Mouse (Mus musculus) T-helper 17 cell (primary cell): ENCODE results near the gene Asphd2.

Experiments
- in situ Hi-C, 2 experiments: fragments of 300-600 bp; cut with MboI, MseI; formaldehyde crosslinking; loops; 1 replicate in 1 of 2; 2 replicates in 1 of 2; pipeline ENCODE4 v1.15.1; 2025; ENCODE audit warnings: high pct_unique_total_duplicates in 2 of 2

The Asphd2 gene

DNA sequence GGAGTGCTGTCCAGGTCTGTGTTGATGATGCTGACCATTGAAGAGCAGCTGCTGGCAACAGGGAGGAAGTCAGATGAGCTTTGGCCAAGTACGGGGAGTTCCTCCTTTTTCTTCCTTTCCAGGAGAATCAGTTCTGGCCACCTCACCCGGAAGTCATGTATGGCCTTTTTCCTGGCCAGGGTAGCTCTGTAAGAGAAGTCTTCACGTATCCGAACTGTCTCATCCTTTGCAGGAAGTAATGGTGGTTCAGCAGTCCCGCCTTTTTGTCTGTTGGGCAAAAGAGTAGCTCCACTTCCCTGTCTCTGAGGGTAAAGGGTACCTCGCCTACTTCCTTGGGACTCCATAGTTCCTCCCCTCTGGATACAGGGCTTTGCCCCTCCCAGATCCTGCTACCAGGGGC is 39.2 kb downstream of the Asphd2 start:
- in situ Hi-C loops: no loop called here

DNA sequence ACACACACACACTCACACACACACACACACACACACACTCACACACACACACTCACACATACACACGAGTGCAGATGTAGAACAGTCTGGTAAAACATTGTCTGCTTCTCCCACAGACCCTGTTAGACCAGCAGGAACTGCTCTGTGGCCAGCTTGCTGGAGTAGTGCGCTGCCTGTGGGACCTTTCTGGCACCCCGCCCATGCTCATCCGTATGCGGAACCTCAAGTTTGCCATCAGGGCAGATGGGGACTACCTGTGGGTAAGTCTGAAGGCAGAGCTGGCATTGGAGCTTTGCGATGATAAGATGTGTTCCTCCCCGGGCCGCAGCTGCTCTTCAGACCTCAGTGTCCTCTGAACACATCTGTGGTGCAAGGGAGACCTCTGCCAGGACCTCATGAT is 45.5 kb downstream of the Asphd2 start:
- in situ Hi-C loops: no loop called here

DNA sequence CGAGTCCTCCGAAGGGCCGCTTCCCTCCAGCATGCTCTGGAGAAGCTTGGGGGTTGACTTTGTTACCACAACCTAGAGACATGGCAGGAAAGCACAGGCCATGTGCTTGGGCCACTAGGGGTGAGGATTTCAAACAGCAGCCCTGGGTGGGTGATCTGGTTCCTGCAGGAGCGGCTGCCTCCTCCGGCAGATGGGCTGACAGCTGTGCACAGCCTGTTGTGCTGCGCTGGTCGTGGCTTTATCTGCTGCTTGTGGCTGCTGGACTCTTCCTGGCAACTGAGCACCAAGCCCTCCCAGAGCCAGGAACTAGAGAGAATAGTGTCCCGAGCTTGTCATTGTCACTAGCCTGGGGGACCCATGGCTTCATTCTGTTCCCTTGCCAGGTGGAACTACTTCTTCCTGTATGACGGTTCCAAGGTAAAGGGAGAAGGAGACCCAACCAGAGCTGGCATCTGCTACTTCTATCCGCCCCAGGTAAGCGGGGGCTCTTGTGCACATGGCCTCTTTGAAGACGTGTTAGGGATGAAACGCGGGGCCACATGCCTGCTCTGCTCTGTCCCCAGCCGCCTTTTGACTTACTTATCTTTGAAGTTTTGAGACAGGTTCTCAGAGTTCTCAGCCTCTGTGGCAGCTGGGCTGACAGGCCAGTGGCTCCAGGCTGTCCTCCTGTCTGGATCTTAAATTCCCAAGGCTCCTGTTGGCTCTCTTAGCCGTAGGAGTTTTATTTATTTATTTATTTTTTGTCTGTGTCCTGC is 48.3 kb downstream of the Asphd2 start:
- in situ Hi-C loops: no loop called here

DNA sequence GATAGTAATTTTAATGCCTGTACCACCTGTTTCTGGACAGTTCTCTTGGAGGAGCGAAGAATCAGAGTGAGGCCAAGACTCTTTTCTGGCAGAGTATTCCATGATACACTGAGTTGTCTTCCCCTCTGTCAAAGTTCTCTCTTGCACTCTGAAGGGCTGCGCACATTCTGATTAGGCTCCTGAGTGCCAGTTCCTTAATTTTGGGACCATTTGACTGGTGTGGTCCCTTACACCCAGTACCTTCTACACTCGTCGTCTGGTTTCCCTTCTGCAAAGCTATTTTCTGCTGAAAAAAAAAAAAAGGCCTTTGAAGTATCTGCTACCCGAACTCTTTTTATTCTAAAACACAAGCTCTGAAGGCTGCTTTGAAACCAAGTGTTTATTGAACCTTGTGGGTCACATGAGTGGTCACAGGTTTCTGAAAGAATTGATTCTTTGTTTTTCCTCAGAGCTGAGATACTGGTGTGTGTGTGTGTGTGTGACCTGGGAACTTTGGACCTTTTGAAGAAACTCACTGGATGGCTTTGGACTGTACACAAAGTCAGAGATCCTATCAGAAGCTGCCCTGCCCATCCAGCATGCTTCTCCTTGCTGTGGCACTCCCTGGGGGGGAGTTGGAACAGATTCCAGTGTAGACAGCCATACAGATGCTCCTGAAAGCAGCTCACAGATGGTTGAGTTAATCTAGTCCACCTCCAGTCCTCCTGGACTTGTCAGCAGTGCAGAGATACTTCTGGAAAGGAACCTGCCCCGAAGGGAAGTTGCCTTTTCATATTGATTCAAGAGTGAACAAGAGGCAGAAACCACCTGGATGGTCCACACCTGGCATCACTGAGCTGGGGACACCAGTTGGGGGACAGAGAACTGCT is 50.3 kb downstream of the Asphd2 start:
- in situ Hi-C loops: no loop called here

DNA sequence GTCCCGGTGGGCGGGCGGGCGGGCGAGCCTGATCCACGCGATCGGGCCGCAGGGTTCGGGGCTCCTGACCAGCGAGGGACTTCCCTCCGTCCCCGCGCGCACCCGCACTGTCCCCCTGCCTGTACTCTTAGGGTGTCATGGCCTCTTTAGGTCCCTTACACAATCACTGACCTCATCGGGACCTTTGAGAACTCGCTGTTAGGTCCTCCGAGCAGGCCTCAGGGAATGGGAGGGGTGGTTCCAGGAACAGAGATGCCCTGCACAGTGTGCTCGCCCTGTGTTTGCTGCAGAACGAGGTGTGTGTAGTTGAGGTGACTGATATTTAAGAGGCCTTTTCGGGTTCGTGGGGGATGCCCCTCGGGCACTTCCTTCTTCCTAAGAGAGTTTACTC is 51.5 kb downstream of the Asphd2 start:
- in situ Hi-C loops: no loop called here

DNA sequence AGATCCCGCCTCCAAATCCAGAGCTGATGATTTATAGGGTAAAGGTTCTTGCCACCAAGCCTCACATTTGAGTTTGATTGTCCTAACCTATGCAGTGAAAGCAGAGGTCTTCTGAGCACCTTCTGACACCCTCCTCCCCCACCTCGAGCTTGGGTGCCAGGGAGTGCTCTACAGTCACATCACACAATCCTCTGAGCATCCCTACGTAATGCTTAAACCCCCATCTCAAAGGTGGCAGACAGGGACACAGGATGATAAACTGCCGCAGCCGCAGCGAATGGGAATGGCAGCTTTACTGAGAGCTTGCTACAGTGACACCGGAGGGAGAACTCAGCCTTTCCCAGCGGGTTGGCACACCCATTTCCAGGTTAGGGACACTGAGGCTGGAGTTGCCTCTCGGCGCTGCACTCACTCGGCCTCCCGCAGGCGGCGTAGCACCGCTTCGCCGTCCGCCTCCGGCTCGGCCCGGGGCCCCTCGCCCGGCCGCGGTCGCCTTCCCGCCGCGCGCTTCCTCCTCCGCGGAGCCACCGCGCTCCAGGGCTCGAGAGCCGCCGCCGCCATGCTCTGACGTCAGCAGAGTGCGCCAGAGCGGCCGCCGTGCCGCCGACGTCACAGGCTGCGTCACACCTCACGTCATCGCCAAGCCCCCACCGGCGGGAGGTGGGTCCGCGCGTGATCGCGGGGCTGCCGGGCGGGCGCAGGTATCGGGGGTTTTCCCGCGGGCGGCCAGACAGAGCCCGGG is 52.0 kb downstream of the Asphd2 start, which contains the start of the genes Srrd and Hps4:
Srrd (minus strand) TSS at position 578 of the 742 bp plus-strand sequence.
Hps4 (plus strand) TSS at position 621 of the 742 bp plus-strand sequence.
- in situ Hi-C loops: no loop called here

DNA sequence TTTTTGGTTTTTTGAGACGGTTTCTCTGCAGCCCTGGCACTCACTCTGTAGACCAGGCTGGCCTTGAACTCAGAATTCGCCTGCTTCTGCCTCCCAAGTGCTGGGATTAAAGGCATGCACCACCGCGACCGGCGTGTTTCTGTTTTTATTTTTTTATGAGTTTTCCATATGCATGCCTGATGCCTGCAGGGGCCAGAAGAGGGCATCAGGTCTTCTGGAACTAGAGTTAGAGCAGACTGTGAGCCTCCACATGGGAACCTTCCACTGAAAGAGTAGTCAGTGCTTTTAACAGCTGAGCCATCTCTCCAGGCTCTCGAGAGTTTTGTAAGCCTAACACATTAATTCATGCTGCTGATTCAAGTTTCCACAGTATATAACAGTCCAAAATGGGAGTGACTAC is 55.5 kb downstream of the Asphd2 start:
- in situ Hi-C loops: loop anchor here (5.0 kb wide), 1 partner anchor 97 kb away; no protein-coding TSS in a partner anchor

DNA sequence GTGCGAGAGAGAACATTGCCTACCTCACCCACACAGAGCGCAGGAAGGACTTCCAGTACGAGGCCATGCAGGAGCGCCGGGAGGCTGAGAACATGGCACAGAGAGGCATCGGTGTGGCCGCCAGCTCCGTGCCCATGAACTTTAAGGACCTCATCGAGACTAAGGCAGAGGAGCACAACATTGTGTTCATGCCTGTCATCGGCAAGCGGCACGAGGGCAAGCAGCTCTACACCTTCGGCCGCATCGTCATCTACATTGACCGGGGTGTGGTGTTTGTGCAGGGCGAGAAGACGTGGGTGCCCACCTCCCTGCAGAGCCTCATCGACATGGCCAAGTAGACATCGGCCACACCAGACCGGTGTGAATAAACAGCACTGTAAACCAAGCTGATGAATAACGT is 57.7 kb downstream of the Asphd2 start:
- in situ Hi-C loops: loop anchor here (5.0 kb wide), 1 partner anchor 95 kb away; no protein-coding TSS in a partner anchor

DNA sequence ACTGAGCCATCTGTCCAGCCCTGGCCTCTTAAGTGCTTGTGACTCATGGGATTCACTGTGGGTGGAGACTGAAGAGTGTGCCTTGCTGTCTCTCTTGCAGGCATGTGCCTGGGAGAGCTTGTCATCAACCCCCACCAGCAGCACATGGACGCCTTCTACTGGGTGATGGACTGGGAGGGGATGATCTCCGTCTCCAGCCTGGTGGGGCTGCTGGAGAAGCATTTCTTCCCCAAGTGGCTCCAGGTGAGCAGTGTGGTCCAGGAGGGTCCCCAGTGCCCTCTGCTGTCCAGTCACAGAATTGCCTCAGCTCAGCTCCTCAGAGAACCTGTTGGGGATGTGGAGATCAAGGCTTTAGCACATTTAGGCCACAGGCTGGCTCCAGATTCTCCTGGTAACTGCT is 59.2 kb downstream of the Asphd2 start:
- in situ Hi-C loops: loop anchor here (5.0 kb wide), 1 partner anchor 93 kb away; no protein-coding TSS in a partner anchor
